Mouse (Mus musculus): Measurements from ENCODE around the gene Nxpe4.

- TF ChIP-seq TAL1 (IDR thresholded peaks at IDR 0.05; ENCODE audit: low read length) (no peak), GATA1 (IDR thresholded peaks at IDR 0.05; ENCODE audit: low read length) (no peak)
These were observed 50.1 kb downstream of the Nxpe4 start for GRCm38 (mm10) chr9:48211912-48212311.
